Mouse (Mus musculus): ENCODE results near the gene Bola3.
"Not testable (repeated sequence)": the region's sequence is repeated elsewhere in the genome, so short reads cannot be mapped to it uniquely, and the experiment has no call there.

Bola3 gene

GRCm38 (mm10) chr6:83348873-83349272 is at the start of gene Bola3:
TSS of gene Bola3 (plus strand) at chr6:83349147.
- no peak for DNase-seq (ENCODE audit: low read depth)

- no peak for DNase-seq (ENCODE audit: low read depth)
Measured at GRCm38 (mm10) chr6:83300447-83301229, 48.3 kb upstream of the Bola3 start.

GRCm38 (mm10) chr6:83301294-83301693 is 47.7 kb upstream of the Bola3 start:
- DNase-seq (ENCODE audit: low read depth): no peak

- no peak for DNase-seq (ENCODE audit: low read depth)
Measured at GRCm38 (mm10) chr6:83302264-83302663, 46.7 kb upstream of the Bola3 start.

- DNase-seq (ENCODE audit: low read depth): no peak
Measured at GRCm38 (mm10) chr6:83309017-83309416, 39.9 kb upstream of the Bola3 start.

GRCm38 (mm10) chr6:83311206-83311605 is 37.7 kb upstream of the Bola3 start:
- DNase-seq (ENCODE audit: low read depth): no peak

- no peak for DNase-seq (ENCODE audit: low read depth)
Measured at GRCm38 (mm10) chr6:83312021-83312420, 36.9 kb upstream of the Bola3 start.

GRCm38 (mm10) chr6:83312514-83312913 is 36.4 kb upstream of the Bola3 start:
- peak; percentile 77 for DNase-seq (ENCODE audit: low read depth)

GRCm38 (mm10) chr6:83315293-83315692 is 33.7 kb upstream of the Bola3 start:
- no peak for DNase-seq (ENCODE audit: low read depth)

- DNase-seq (ENCODE audit: low read depth): peak; percentile 76
Measured at GRCm38 (mm10) chr6:83316022-83316421, 32.9 kb upstream of the Bola3 start.

- DNase-seq (ENCODE audit: low read depth): peak; percentile 85
Measured at GRCm38 (mm10) chr6:83317108-83317741, 31.7 kb upstream of the Bola3 start.

- DNase-seq (ENCODE audit: low read depth): no peak
Measured at GRCm38 (mm10) chr6:83321927-83322326, 27.0 kb upstream of the Bola3 start.

- no peak for DNase-seq (ENCODE audit: low read depth)
Measured at GRCm38 (mm10) chr6:83322794-83323193, 26.2 kb upstream of the Bola3 start.

- no peak for DNase-seq (ENCODE audit: low read depth)
Measured at GRCm38 (mm10) chr6:83323652-83324419, 25.1 kb upstream of the Bola3 start.

GRCm38 (mm10) chr6:83325525-83326393 is 23.2 kb upstream of the Bola3 start, which contains the start of the genes Mthfd2 and Mob1a:
TSS of gene Mthfd2 (minus strand) at chr6:83325908.
TSS of gene Mob1a (plus strand) at chr6:83326016.
- DNase-seq (ENCODE audit: low read depth): peak; percentile 94

- no peak for DNase-seq (ENCODE audit: low read depth)
Measured at GRCm38 (mm10) chr6:83326394-83326736, 22.6 kb upstream of the Bola3 start.

- DNase-seq (ENCODE audit: low read depth): no peak
Measured at GRCm38 (mm10) chr6:83326761-83327160, 22.2 kb upstream of the Bola3 start.

- no peak for DNase-seq (ENCODE audit: low read depth)
Measured at GRCm38 (mm10) chr6:83327591-83328190, 21.3 kb upstream of the Bola3 start.

- no peak for DNase-seq (ENCODE audit: low read depth)
Measured at GRCm38 (mm10) chr6:83341387-83341786, 7.6 kb upstream of the Bola3 start.

- no peak for DNase-seq (ENCODE audit: low read depth)
Measured at GRCm38 (mm10) chr6:83342957-83343356, 6.0 kb upstream of the Bola3 start.

- DNase-seq (ENCODE audit: low read depth): not testable (repeated sequence)
Measured at GRCm38 (mm10) chr6:83345285-83345684, 3.7 kb upstream of the Bola3 start.

Measured in c-Kit-positive CD71-positive TER-119-negative erythroid progenitor cells, embryonic 14.5 days (primary cell).